Mouse (Mus musculus): ENCODE results near the gene S1pr5.
"Not testable (repeated sequence)": the region's sequence is repeated elsewhere in the genome, so short reads cannot be mapped to it uniquely, and the experiment has no call there.

Gene S1pr5

DNA sequence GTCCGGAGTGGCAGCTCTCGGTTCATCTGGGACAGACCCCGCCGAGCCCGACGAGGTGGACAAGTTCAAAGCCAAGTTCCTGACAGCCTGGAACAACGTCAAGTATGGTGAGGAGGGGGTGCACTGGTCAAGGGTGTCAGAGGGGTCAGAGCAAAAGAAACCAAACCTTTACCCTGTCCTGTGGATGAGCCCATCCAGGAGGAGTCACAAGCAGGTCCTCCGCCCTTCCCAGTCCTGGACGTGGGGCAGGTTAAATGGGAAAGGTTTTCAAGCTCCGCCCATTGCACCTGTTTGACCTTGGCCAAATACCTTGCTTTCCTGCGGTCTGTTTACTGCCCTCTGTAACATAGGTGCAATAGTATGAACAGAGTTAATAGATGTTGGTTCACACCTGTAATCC, 17.4 kb upstream of the S1pr5 start:
- DNase-seq, result peak; percentile 61

DNA sequence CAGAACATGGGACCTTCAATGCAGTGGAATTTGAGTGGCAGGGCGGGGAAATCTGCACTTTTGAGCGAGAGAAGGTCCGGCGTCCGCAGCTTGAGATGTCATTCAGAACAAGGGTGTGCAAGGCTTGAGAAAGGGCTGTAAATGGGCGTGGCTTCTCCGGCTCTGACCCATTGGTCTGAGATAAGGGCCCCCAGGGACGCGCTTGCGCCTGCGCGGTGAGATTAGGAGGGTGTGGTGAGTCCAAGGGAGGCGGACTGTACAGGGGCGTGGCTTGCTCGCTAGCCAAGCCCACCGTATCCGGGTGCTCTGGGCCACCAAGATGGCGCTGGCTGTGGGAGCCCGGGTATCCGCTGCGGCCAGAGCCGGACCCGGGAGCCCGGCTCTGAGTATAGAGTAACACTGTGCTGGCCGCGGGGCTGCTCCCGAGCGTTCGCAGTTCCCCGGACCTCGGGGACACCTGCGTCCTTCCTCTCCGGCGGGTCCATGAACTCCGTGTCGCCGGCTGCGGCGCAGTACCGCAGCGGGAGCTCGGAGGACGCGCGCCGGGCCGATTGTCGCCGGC, 16.8 kb upstream of the S1pr5 start, which contains the start of gene Atg4d:
Gene Atg4d, plus strand, starts transcription at position 294 of the 562 bp plus-strand sequence.
- peak; percentile 99 for DNase-seq

- no peak for DNase-seq
These were observed 16.2 kb upstream of the S1pr5 start for GRCm38 (mm10) chr9:21264272-21264999.

DNA sequence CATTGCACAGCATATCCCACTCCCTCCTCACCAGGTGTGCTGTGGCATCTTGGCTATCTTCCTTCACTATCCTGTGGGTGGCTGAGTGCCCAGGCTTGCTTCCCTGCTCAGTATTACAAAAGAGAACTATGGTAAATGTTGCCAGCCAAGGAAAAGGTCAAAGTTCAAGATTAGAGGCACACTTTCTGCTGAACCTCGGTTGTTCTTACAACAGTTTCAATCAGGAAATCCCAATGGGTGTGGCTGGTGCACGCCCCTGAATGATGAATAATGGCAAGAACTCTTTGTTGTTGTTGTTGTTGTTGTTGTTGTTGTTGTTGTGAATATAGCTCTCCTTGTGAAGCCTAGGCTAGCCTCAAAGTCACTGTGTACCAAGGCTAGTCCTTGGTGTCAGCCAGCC, 13.6 kb upstream of the S1pr5 start:
- DNase-seq, result no peak

GRCm38 (mm10) chr9:21260491-21261040, 12.3 kb upstream of the S1pr5 start:
- no peak for DNase-seq

DNA sequence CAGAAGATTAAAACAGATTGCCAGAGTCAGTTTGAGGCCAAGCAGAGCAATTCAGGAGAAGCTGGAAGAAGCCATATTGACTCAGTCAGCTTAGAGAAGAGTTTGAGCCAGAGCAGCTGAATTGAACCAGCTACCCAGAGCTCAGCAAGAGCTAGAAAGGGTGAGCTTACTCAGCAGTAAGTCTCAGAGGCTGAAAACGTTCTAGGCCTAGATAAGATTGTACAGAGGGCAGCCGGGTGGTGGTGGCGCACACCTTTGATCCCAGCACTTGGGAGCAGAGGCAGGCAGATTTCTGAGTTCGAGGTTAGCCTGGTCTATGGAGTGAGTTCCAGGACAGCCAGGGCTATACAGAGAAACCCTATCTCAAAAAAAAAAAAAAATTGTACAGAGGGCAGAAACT, 8.1 kb upstream of the S1pr5 start:
- not testable (repeated sequence) for DNase-seq

- DNase-seq, result no peak
These were observed 6.4 kb upstream of the S1pr5 start for GRCm38 (mm10) chr9:21254690-21255089.

- DNase-seq, result no peak
These were observed 3.0 kb upstream of the S1pr5 start for GRCm38 (mm10) chr9:21251116-21251735.

GRCm38 (mm10) chr9:21250509-21250908, 2.3 kb upstream of the S1pr5 start:
- no peak for DNase-seq

DNA sequence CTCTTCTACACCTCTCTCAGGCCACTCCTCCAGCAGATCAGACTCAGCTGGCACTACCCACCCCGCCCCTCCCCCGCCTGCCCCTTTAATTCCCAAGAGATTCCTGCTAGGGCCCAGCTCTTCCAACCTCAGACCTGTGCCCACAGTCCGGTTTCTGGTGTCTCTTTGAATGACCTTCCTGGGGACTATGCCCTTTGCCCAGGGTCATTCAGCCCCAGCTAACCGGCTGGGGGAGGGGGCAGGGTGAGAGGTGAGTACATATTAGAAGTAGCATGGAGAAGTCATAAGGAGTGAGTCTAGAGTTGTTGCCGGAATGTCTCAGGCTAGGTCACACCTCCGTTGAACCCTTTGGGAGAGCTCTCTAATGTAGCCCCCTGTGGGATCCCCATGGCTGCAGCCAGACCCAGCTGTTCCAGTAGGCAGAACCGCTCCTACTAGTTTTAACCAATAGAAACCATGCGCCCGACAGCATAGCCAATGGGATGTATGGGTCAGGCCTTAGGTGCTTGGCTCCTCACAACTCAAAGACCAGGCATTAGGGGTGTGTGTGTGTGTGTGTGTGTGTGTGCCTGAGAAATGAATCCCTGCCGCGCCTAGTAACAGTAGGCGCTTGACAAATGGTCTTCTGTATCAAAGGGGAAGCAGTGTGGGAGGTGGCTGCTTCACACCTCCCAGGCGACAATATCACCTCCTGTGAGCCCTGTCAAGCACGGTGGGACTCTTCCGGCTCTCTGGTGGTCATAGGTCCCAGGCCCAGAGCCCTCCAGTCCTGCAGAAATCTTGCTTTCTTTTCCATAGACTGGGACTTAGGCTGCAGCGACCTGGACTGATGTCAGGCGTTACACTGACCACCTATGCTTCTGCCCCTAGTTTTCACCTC, 1.6 kb upstream of the S1pr5 start:
- DNase-seq, result no peak

DNA sequence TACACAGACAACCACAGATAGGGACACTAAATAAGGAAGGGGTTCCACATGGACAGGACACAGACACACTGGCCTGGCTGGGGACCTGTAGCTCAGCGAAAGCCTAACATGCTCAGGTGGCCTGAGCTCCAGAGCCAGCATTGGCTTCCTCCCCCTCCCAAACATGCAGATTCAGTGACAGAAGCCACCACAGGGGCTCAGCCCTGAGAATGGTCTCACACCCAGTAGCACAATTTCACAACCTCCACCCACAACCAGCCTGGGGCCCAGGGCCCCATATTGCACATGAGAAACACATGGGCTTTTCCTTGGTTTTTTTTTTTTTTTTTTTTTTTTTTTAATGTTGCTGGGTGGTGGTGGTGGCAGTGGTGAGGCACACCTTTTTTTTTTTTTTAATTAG, 1.9 kb downstream of the S1pr5 start:
- no peak for DNase-seq

DNA sequence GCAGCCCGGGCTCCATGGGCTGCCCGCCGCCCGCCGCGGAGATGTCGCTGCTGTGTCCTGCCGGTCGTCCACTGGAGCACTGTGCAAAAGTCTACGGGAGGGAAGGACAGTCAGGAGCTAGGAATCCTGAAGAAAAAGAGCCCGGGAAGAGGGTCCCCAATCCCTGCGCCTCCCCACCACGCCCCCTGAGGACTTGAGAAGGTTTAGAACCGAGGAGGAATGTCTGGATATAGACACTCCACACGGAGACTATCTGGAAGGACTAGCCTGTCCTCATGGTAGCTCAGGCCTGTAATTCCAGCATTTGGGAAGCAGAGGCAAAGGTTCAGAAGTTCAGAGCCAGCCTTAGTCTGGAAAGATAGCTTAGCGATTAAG, 3.1 kb downstream of the S1pr5 start:
- DNase-seq, result no peak

GRCm38 (mm10) chr9:21244428-21245112, 3.7 kb downstream of the S1pr5 start:
- DNase-seq, result peak; percentile 46

DNA sequence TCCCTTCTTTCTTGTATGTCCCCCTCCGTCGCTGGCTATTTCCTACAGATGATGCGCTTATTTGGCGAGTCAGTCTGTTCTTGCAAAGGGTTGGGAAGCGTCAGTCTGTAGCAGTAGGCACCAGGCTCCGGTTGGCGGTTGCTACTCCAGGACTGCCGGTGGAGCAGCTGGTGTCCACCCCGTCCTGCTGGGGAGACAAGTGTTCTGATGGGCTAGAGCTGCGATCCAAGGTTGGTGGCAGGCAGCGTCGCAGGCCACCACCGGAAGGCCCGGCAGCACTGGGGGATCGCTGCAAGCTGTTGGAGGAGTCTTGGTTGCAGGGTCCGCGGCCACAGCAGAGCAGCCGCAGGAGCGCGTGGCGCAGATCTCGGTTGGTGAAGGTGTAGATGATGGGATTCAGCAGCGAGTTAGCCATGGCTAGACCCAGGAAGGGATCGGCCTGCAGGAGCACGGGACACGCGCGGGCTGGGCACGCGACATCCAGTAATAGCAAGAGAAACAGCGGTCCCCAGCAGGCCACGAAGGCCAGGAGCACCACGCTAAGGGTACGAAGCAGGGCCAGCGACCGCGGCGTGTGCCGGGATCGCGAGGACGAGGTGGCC, 4.3 kb downstream of the S1pr5 start:
- no peak for DNase-seq

GRCm38 (mm10) chr9:21241343-21241742, 6.9 kb downstream of the S1pr5 start:
- peak; percentile 90 for DNase-seq

DNA sequence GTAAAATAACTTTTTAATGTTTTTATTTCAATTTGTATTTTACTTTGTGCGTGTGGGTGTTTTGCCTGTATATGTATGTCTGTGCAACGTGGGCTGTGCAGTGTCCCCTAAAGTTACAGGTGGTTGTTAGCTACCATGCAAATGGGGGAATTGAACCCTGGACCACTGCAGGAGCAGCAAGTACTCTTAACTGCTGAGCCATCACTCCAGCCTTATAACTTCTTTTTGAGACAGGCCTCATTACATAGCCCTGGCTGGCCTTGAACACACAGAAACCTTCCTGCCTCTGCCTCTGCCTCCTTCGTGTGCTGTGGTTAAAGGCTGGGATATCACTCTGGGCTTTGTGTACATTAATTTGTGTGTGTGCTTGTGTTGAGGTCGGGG, 8.8 kb downstream of the S1pr5 start:
- no peak for DNase-seq

DNA sequence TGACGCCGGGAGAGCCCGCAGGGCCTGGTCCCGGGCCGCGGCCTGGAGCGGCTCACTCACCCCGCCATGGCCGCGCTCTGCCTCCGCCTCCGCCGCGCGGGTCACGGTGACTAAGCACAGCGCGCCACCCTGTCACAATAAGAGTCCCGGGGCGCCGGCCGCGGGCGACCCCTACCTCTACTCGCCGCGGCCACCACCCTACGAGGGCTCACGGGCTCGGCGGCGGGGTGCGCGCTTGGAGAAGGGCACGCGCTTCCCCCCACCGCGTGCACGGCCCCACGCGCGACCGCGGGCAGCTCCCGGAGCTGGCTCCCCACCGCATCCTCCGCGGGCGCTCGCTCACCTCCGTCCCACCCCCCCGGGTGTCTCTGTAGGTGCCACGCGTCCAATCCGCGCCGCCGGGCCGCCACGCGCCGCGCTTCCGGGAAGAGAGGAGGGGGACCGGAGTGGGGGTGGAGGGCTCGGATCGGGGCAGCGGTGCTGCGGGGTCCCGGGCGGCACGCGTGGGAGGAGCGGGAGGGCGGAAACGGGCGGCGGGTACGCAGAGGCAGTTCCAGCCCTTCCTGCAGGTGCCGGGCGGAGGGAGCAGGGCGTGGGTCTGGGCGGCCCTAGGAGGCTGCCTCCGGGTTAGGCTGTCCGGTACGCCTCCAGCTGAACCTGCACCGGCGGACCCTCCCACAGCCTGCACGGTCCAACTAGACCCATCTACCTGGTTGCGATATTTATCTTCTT, 9.3 kb downstream of the S1pr5 start, which contains the start of gene Keap1:
Gene Keap1, minus strand, starts transcription at position 629 of the 732 bp plus-strand sequence.
- DNase-seq, result peak; percentile 91

GRCm38 (mm10) chr9:21238004-21238732, 10.1 kb downstream of the S1pr5 start:
- peak; percentile 35 for DNase-seq

- DNase-seq, result peak; percentile 44
These were observed 10.8 kb downstream of the S1pr5 start for GRCm38 (mm10) chr9:21237368-21238003.

GRCm38 (mm10) chr9:21236991-21237367, 11.3 kb downstream of the S1pr5 start:
- no peak for DNase-seq
